Mouse (Mus musculus): ENCODE measurements at regions not wholly inside any gene's neighbourhood (a gene's known extent, or its start where the extent isn't known, plus 50 kb on each side); places are given as distances from the start of the nearest gene placed in this dataset.

- peak in 1 of 2 experiments; percentile 1 for DNase-seq (ENCODE audit: low spot score in 2 of 2)
Observed at GRCm38 (mm10) chrX:33416321-33416720, 103.1 kb downstream of the Btbd35f12 start.
